Mouse (Mus musculus): ENCODE measurements around the gene Lefty1.

DNA sequence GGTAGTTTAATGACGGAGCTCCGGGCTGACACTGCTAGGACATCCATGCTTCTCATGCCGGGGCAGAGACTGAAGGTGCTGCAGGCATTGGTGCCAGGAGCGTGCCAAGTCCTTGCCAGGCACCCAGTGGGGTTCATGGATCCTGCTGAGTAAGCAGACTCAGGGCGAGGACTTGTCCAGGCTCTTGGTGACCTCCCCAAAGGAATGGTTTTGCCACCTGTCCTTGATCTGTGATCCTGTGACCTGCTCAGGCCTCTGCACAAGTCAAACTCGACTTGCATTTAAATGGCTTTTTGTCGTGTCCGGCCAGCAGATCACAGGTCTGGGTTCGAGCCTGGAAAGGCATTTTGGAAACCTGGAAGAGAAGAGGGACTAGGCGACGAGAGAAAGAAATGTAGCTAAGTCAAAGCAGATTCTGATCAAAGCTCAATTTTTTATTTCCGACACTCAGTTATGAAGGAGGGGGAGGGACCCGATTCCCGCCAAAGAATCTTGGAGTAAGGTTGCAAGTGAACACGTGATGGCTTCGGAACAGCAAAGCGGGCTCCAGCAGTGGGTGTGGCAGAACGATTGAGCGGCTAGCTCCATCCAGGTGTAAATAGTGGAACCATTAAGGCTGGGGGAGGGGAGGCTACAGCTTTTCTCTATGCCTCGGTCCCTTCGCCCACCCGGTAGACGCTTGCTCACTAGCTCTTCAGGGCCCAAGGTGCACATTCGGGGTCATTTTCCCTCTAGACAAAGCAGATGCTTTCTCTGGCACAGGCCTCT is 44.8 kb downstream of the Lefty1 start:
- TF ChIP-seq CTCF (conservative IDR thresholded peaks at IDR 0.05; ENCODE audit: low read length), result no peak
- no peak for TF ChIP-seq NANOG (IDR thresholded peaks at IDR 0.05; ENCODE audit: borderline replicate concordance, low read length)

All from E14TG2a.4 (cell line).